ENCODE assay signal across 8 mouse cellular contexts in genomic region chr9:108936418-108937364, GRCm38 (mm10). TPM values are rescaled to one million over a fixed set of nuclear protein-coding genes. Genes with fewer than 3 reads are reported as not detected.
DNase-seq lines count a peak whose midpoint lies in the region; ATAC-seq lines count a peak whose summit lies in the region.

TSS of gene Uqcrc1 (plus strand) at chr9:108936633.

- peak within 1 kb of the TSS; percentile 58 for H3K4me2 ChIP-seq in hindbrain, embryonic 14.5 days (replicated peaks)

- WGBS in hindbrain, embryonic 14.5 days = 2% methylated on average over 58 of the region's 58 CpGs

- H3K4me3 ChIP-seq in hindbrain, embryonic 14.5 days (replicated peaks; ENCODE audit: low read length) = peak within 1 kb of the TSS; percentile 69

- H3K9me3 ChIP-seq in hindbrain, embryonic 14.5 days (ENCODE audit: control insufficient read depth, low read length) = no peaks in the 10 kb centered on the region

- H3K9ac ChIP-seq in hindbrain, embryonic 14.5 days = peak within 1 kb of the TSS; percentile 74

- no peaks in the 10 kb centered on the region for H3K27me3 ChIP-seq in hindbrain, embryonic 14.5 days (ENCODE audit: control insufficient read depth, insufficient read depth, low read length)

- H3K36me3 ChIP-seq in hindbrain, embryonic 14.5 days (replicated peaks; ENCODE audit: control insufficient read depth, insufficient read depth) = peaks cover 38% of the 10 kb centered on the region

- 0 out of 2 replicates have a peak within 1 kb of the TSS, but pooled peaks have one; percentile 20 for H3K27ac ChIP-seq in hindbrain, embryonic 14.5 days

- H3K4me1 ChIP-seq in hindbrain, embryonic 14.5 days (replicated peaks; ENCODE audit: control insufficient read depth, insufficient read depth, low read length) = peaks cover 4% of the 10 kb centered on the region

- ATAC-seq in hindbrain, embryonic 14.5 days (ENCODE audit: low FRiP score) = peak; percentile 91

- DNase-seq in R1 (ENCODE audit: low read depth, low spot score) = peak; percentile 99
- DNase-seq in cerebellum, postnatal 25 days = peak; percentile 98 to 99
- peak; percentile 92 to 94 for DNase-seq in frontal cortex, postnatal 25 days (ENCODE audit: low spot score in 2 of 2)
- peak; percentile 100 for DNase-seq in hindbrain, embryonic 14.5 days (ENCODE audit: low spot score)
- peak; percentile 90 to 92 for DNase-seq in layer of hippocampus, postnatal 36 days
- peak; percentile 96 for DNase-seq in lung, postnatal 36 days
- peak; percentile 98 for DNase-seq in retina, postnatal 1 day
- DNase-seq in urinary bladder, adult 18-20 months (ENCODE audit: low spot score in 2 of 2) = peak; percentile 86 to 89

RNA-seq across cellular contexts. Expression of gene Uqcrc1, which starts in this region (rescaled TPM):
- 469 and 503 TPM in 2 replicates for polyA plus RNA-seq in hindbrain, embryonic 14.5 days (2014; fragmentation: Nextera tagmentation; extraction: Ambion mirVana)
- total RNA-seq in layer of hippocampus, postnatal 36 days (2021) = 100 to 1,000 TPM; 346 to 350 TPM

Comparison
In these comparisons a context has a peak if more than half of its experiments do, and no peak if none do; other contexts are left out.
1. Peak in every context shown above with its lines: DNase-seq, ATAC-seq, H3K4me3 ChIP-seq and H3K27ac ChIP-seq.